Mouse (Mus musculus) layer of hippocampus, postnatal 10 days (tissue): ENCODE measurements at regions not wholly inside any gene's neighbourhood (a gene's known extent, or its start where the extent isn't known, plus 50 kb on each side); places are given as distances from the start of the nearest gene placed in this dataset.

ENCODE experiments used
- DNase-seq, 2 experiments: peaks; one replicate each; pipeline ENCODE4 v3.0.0; 2021; ENCODE audit warnings: low spot score in 2 of 2

DNA sequence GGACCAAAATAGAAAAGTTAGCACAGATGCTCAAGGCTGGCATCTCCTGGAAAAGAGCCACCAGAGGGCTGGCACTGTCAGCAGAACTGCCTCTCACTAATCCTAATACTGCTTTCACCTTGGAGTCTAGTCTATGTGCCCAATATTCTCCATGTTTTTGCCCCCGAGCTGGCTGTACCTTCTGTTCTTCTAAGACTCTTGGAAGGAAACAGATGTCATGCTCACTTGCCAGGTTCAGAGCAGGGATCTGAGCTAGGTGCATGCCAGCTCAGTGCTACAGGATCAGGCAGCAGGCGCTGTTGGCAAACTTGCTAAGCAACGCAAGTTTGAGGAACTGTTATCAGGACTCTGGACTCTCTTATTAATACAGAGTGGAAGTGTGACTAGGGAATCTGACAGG lies 924.6 kb downstream of the Tbl1xr1 start:
- peak; percentile 7 to 23 for DNase-seq

DNA sequence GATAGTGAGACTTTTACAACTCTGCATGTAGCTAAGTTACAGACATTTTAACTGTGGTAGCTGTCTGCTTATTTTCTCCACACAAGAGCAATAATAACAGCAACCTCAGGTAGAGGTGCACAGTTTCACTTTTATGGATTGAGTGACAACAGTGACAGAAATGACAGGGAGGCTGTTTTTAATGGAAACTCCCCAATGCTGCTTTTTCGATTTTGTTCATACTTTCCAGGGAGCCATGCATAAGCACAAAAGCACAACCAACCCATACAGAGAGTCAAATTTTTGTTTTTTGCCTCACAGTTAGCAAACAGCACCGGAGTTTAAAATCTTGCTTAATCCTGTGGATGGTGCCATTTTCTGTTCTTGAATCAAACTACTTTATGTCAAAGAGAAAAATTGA lies 955.6 kb downstream of the Tbl1xr1 start:
- no peak for DNase-seq

- DNase-seq: peak; percentile 21 to 39
These were observed 986.9 kb downstream of the Tbl1xr1 start for GRCm38 (mm10) chr3:23063180-23063965.

- DNase-seq: no peak
These were observed 995.0 kb downstream of the Tbl1xr1 start for GRCm38 (mm10) chr3:23071486-23071885.
